25 mouse cellular contexts compared by ENCODE assay signal in genomic region chr4:43696561-43696960, GRCm38 (mm10). TPM values are rescaled to one million over a fixed set of nuclear protein-coding genes. Genes with fewer than 3 reads are reported as not detected.
DNase-seq lines count a peak whose midpoint lies in the region; ATAC-seq and TF ChIP-seq lines count a peak whose summit lies in the region.
"Had no signal": no experiment of that assay in that cellular context is flagged by ENCODE, and none has a peak within 500 bp of the region (broad histone marks: within the 10 kb centered on the region; RNA-seq: fewer than 3 reads in every experiment).

No protein-coding gene starts in this region.

- 0 out of 2 replicates have a peak, but pooled peaks have one; percentile 17 for TF ChIP-seq POLR2A in olfactory bulb, adult 2 months (IDR thresholded peaks at IDR 0.05; ENCODE audit: insufficient read depth, low read depth, low read length)

- no peak overlapping the region for H3K9ac ChIP-seq in forebrain, embryonic 13.5 days
- H3K9ac ChIP-seq in forebrain, embryonic 11.5 days (ENCODE audit: low read length), result no peak overlapping the region
- no peak overlapping the region for H3K9ac ChIP-seq in midbrain, postnatal 0 days (replicated peaks; ENCODE audit: low read length, poor library complexity, severe bottlenecking)
- no peak overlapping the region for H3K9ac ChIP-seq in midbrain, embryonic 16.5 days (ENCODE audit: low read depth, low read length)
- H3K9ac ChIP-seq in liver, postnatal 0 days (replicated peaks), result no peak overlapping the region
- H3K9ac ChIP-seq: lung, embryonic 14.5 days had no signal

- 0 out of 2 replicates have a peak, but pooled peaks have one; percentile 16 for ATAC-seq in forebrain, embryonic 13.5 days
- ATAC-seq in forebrain, embryonic 11.5 days (replicated peaks; ENCODE audit: low FRiP score), result no peak
- no peak for ATAC-seq in midbrain, postnatal 0 days (ENCODE audit: low FRiP score)
- ATAC-seq in midbrain, embryonic 16.5 days, result no peak
- no peak for ATAC-seq in liver, postnatal 0 days
- ATAC-seq: inflammation-experienced regulatory T-cells, adult 6 months had no signal

- no peaks in the 10 kb centered on the region for H3K27me3 ChIP-seq in forebrain, embryonic 13.5 days
- H3K27me3 ChIP-seq in forebrain, embryonic 11.5 days (ENCODE audit: control insufficient read depth, insufficient read depth, low read length), result no peaks in the 10 kb centered on the region
- no peaks in the 10 kb centered on the region for H3K27me3 ChIP-seq in midbrain, postnatal 0 days (ENCODE audit: insufficient read depth, low read length)
- no peaks in the 10 kb centered on the region for H3K27me3 ChIP-seq in midbrain, embryonic 16.5 days (ENCODE audit: control insufficient read depth, insufficient read depth, low read depth, low read length)
- no peaks in the 10 kb centered on the region for H3K27me3 ChIP-seq in liver, postnatal 0 days (ENCODE audit: insufficient read depth, low read length)

- no peak overlapping the region for H3K4me3 ChIP-seq in forebrain, embryonic 13.5 days
- H3K4me3 ChIP-seq in forebrain, embryonic 11.5 days (ENCODE audit: low read depth, low read length), result no peak overlapping the region
- H3K4me3 ChIP-seq in midbrain, postnatal 0 days (ENCODE audit: low read depth, low read length), result no peak overlapping the region
- H3K4me3 ChIP-seq in midbrain, embryonic 16.5 days (ENCODE audit: low read depth, low read length), result no peak overlapping the region
- H3K4me3 ChIP-seq in olfactory bulb, adult 2 months (ENCODE audit: insufficient read depth, low read depth, low read length), result no peak overlapping the region
- H3K4me3 ChIP-seq in liver, postnatal 0 days (ENCODE audit: low read depth, low read length), result no peak overlapping the region
- H3K4me3 ChIP-seq: embryonic facial prominence, embryonic 10.5 days; erythroblast, embryonic 14.5 days had no signal

- TF ChIP-seq CTCF in midbrain, postnatal 0 days (IDR thresholded peaks at IDR 0.05), result no peak
- no peak for TF ChIP-seq CTCF in olfactory bulb, adult 2 months (IDR thresholded peaks at IDR 0.05; ENCODE audit: insufficient read depth, low read depth, low read length)
- no peak for TF ChIP-seq CTCF in liver, postnatal 0 days (IDR thresholded peaks at IDR 0.05; ENCODE audit: low read depth)

- H3K27ac ChIP-seq in forebrain, embryonic 13.5 days, result no peak overlapping the region
- H3K27ac ChIP-seq in forebrain, embryonic 11.5 days (ENCODE audit: low read depth, low read length), result no peak overlapping the region
- H3K27ac ChIP-seq in midbrain, postnatal 0 days (ENCODE audit: low read depth, low read length), result no peak overlapping the region
- no peak overlapping the region for H3K27ac ChIP-seq in midbrain, embryonic 16.5 days (ENCODE audit: low read length)
- H3K27ac ChIP-seq in olfactory bulb, adult 2 months (ENCODE audit: insufficient read depth, low read depth, low read length), result no peak overlapping the region
- H3K27ac ChIP-seq in liver, postnatal 0 days (ENCODE audit: low read depth), result no peak overlapping the region
- H3K27ac ChIP-seq: embryonic facial prominence, embryonic 10.5 days; macrophage had no signal

- TF ChIP-seq EP300 in liver, postnatal 0 days (IDR thresholded peaks at IDR 0.05; ENCODE audit: low read depth), result no peak

- H3K4me2 ChIP-seq in forebrain, embryonic 13.5 days, result no peak overlapping the region
- no peak overlapping the region for H3K4me2 ChIP-seq in forebrain, embryonic 11.5 days (ENCODE audit: low read depth, low read length, severe bottlenecking)
- H3K4me2 ChIP-seq in midbrain, postnatal 0 days (ENCODE audit: low read depth, low read length, poor library complexity, severe bottlenecking), result no peak overlapping the region
- no peak overlapping the region for H3K4me2 ChIP-seq in midbrain, embryonic 16.5 days (ENCODE audit: low read length)
- no peak overlapping the region for H3K4me2 ChIP-seq in liver, postnatal 0 days (ENCODE audit: low read depth, low read length)
- H3K4me2 ChIP-seq: heart, embryonic 11.5 days; lung, embryonic 14.5 days had no signal

- no peak for DNase-seq in forebrain, embryonic 11.5 days (ENCODE audit: low spot score)
- peak; percentile 48 for DNase-seq in midbrain, postnatal 0 days (ENCODE audit: low spot score)
- DNase-seq in cerebellum, adult 9-10 months, result peak; percentile 66
- no peak for DNase-seq in liver, postnatal 0 days
- DNase-seq in ovary, postnatal 14 days (ENCODE audit: low spot score), result no peak
- DNase-seq: kidney, adult 8-10 months; kidney, postnatal 36 days; lung, embryonic 14.5 days; midbrain, embryonic 14.5 days had no signal

- WGBS in forebrain, embryonic 13.5 days, result 82% methylated on average over 13 of the region's 13 CpGs
- 92% methylated on average over 13 of the region's 13 CpGs for WGBS in forebrain, embryonic 11.5 days
- 92% methylated on average over 13 of the region's 13 CpGs for WGBS in midbrain, postnatal 0 days
- 87% methylated on average over 13 of the region's 13 CpGs for WGBS in midbrain, embryonic 16.5 days
- WGBS in olfactory bulb, adult 2 months, result 82% methylated on average over 13 of the region's 13 CpGs
- 84% methylated on average over 13 of the region's 13 CpGs for WGBS in liver, postnatal 0 days (ENCODE audit: insufficient replicate concordance)

- H3K36me3 ChIP-seq in forebrain, embryonic 13.5 days (ENCODE audit: poor library complexity, severe bottlenecking), result 0 out of 2 replicates have a peak, but pooled peaks cover 5% of the 10 kb centered on the region
- H3K36me3 ChIP-seq in forebrain, embryonic 11.5 days (ENCODE audit: control insufficient read depth, insufficient read depth, low read length), result no peaks in the 10 kb centered on the region
- H3K36me3 ChIP-seq in midbrain, postnatal 0 days (ENCODE audit: insufficient read depth, low read length), result no peaks in the 10 kb centered on the region
- H3K36me3 ChIP-seq in midbrain, embryonic 16.5 days (ENCODE audit: control insufficient read depth, insufficient read depth, low read length), result no peaks in the 10 kb centered on the region
- no peaks in the 10 kb centered on the region for H3K36me3 ChIP-seq in liver, postnatal 0 days (replicated peaks; ENCODE audit: insufficient read depth, low read length)
- H3K36me3 ChIP-seq: embryonic facial prominence, embryonic 10.5 days had no signal

- no peaks in the 10 kb centered on the region for H3K9me3 ChIP-seq in forebrain, embryonic 13.5 days (replicated peaks)
- no peaks in the 10 kb centered on the region for H3K9me3 ChIP-seq in forebrain, embryonic 11.5 days (ENCODE audit: control insufficient read depth, low read length)
- no peaks in the 10 kb centered on the region for H3K9me3 ChIP-seq in midbrain, postnatal 0 days (ENCODE audit: low read length)
- H3K9me3 ChIP-seq in midbrain, embryonic 16.5 days (replicated peaks; ENCODE audit: control insufficient read depth, low read length, poor library complexity, severe bottlenecking), result no peaks in the 10 kb centered on the region
- no peaks in the 10 kb centered on the region for H3K9me3 ChIP-seq in liver, postnatal 0 days (ENCODE audit: low read length)
- H3K9me3 ChIP-seq: embryonic facial prominence, embryonic 10.5 days had no signal

- no peaks in the 10 kb centered on the region for H3K4me1 ChIP-seq in forebrain, embryonic 13.5 days
- 0 out of 2 replicates have a peak, but pooled peaks cover 2% of the 10 kb centered on the region for H3K4me1 ChIP-seq in forebrain, embryonic 11.5 days (replicated peaks; ENCODE audit: control insufficient read depth, insufficient read depth, low read length)
- H3K4me1 ChIP-seq in midbrain, postnatal 0 days (ENCODE audit: insufficient read depth, low read length), result no peaks in the 10 kb centered on the region
- no peaks in the 10 kb centered on the region for H3K4me1 ChIP-seq in midbrain, embryonic 16.5 days (ENCODE audit: control insufficient read depth, insufficient read depth, low read length)
- no peaks in the 10 kb centered on the region for H3K4me1 ChIP-seq in olfactory bulb, adult 2 months (ENCODE audit: control insufficient read depth, insufficient read depth, low read length)
- peaks cover 11% of the 10 kb centered on the region for H3K4me1 ChIP-seq in liver, postnatal 0 days (ENCODE audit: insufficient read depth)

RNA-seq across cellular contexts. Expression of gene Olfr70, which starts 4.0 kb away (rescaled TPM):
- not detected in 2 replicates for polyA plus RNA-seq in forebrain, embryonic 13.5 days (2015; fragmentation: Nextera tagmentation; extraction: Ambion mirVana)
- not detected in 2 replicates for polyA plus RNA-seq in forebrain, embryonic 11.5 days (2014; fragmentation: Nextera tagmentation; extraction: Ambion mirVana)
- total RNA-seq in midbrain, postnatal 0 days (2014; rRNA removed), result 0.09 TPM in 1 of 2 replicates, not detected in the other
- not detected in 2 replicates for polyA plus RNA-seq in midbrain, postnatal 0 days (2015; fragmentation: Nextera tagmentation; extraction: Ambion mirVana)
- not detected in 2 replicates for polyA plus RNA-seq in midbrain, embryonic 16.5 days (2015; fragmentation: Nextera tagmentation; extraction: Ambion mirVana)
- polyA plus RNA-seq in olfactory bulb, adult 2 months (2012; ENCODE audit: insufficient read depth, insufficient read length, low replicate concordance, missing spikeins), result not detected in 2 replicates
- polyA plus RNA-seq in liver, postnatal 0 days (2015; fragmentation: Nextera tagmentation; extraction: Ambion mirVana), result not detected in 2 replicates
- total RNA-seq: gastrocnemius, postnatal 4 days; heart, postnatal 25 days; layer of hippocampus, postnatal 25 days; left cerebral cortex, postnatal 14 days; liver, adult 2 months had no signal
- polyA plus RNA-seq: erythroblast, embryonic 14.5 days; heart, embryonic 11.5 days; inflammation-experienced regulatory T-cells, adult 6 months; liver, adult 2 months; lung, embryonic 14.5 days; macrophage; midbrain, embryonic 14.5 days; spleen, adult 2 months; stomach, embryonic 16.5 days; thymus, postnatal 0 days had no signal

RNA-seq across cellular contexts. Expression of gene Olfr71, which starts 13.5 kb away (rescaled TPM):
- not detected in 2 replicates for polyA plus RNA-seq in forebrain, embryonic 13.5 days (2015; fragmentation: Nextera tagmentation; extraction: Ambion mirVana)
- not detected in 2 replicates for polyA plus RNA-seq in forebrain, embryonic 11.5 days (2014; fragmentation: Nextera tagmentation; extraction: Ambion mirVana)
- not detected in 2 replicates for total RNA-seq in midbrain, postnatal 0 days (2014; rRNA removed)
- not detected in 2 replicates for polyA plus RNA-seq in midbrain, postnatal 0 days (2015; fragmentation: Nextera tagmentation; extraction: Ambion mirVana)
- 0.06 TPM in 1 of 2 replicates, not detected in the other for polyA plus RNA-seq in midbrain, embryonic 16.5 days (2015; fragmentation: Nextera tagmentation; extraction: Ambion mirVana)
- polyA plus RNA-seq in olfactory bulb, adult 2 months (2012; ENCODE audit: insufficient read depth, insufficient read length, low replicate concordance, missing spikeins), result not detected in 2 replicates
- polyA plus RNA-seq in liver, postnatal 0 days (2015; fragmentation: Nextera tagmentation; extraction: Ambion mirVana), result not detected in 2 replicates
- total RNA-seq: gastrocnemius, postnatal 4 days; heart, postnatal 25 days; layer of hippocampus, postnatal 25 days; left cerebral cortex, postnatal 14 days; liver, adult 2 months had no signal
- polyA plus RNA-seq: embryonic facial prominence, embryonic 10.5 days; erythroblast, embryonic 14.5 days; heart, embryonic 11.5 days; inflammation-experienced regulatory T-cells, adult 6 months; liver, adult 2 months; lung, embryonic 14.5 days; macrophage; midbrain, embryonic 14.5 days; spleen, adult 2 months; stomach, embryonic 16.5 days; thymus, postnatal 0 days had no signal

RNA-seq across cellular contexts. Expression of gene Fam221b, which starts 27.6 kb away (rescaled TPM):
- polyA plus RNA-seq in forebrain, embryonic 13.5 days (2015; fragmentation: Nextera tagmentation; extraction: Ambion mirVana), result 2.1 and 2.9 TPM in 2 replicates
- 2.5 and 2.7 TPM in 2 replicates for polyA plus RNA-seq in forebrain, embryonic 11.5 days (2014; fragmentation: Nextera tagmentation; extraction: Ambion mirVana)
- 0.09 TPM in 1 of 2 replicates, not detected in the other for total RNA-seq in midbrain, postnatal 0 days (2014; rRNA removed)
- polyA plus RNA-seq in midbrain, postnatal 0 days (2015; fragmentation: Nextera tagmentation; extraction: Ambion mirVana), result 1.4 and 1.5 TPM in 2 replicates
- polyA plus RNA-seq in midbrain, embryonic 16.5 days (2015; fragmentation: Nextera tagmentation; extraction: Ambion mirVana), result 0.97 and 1.1 TPM in 2 replicates
- polyA plus RNA-seq in olfactory bulb, adult 2 months (2012; ENCODE audit: insufficient read depth, insufficient read length, low replicate concordance, missing spikeins), result not detected in 2 replicates
- 1.7 and 1.8 TPM in 2 replicates for polyA plus RNA-seq in liver, postnatal 0 days (2015; fragmentation: Nextera tagmentation; extraction: Ambion mirVana)
- total RNA-seq: liver, adult 2 months had no signal
- polyA plus RNA-seq: liver, adult 2 months; spleen, adult 2 months had no signal

RNA-seq across cellular contexts. Expression of gene Tmem8b, which starts 27.8 kb away (rescaled TPM):
- polyA plus RNA-seq in forebrain, embryonic 13.5 days (2015; fragmentation: Nextera tagmentation; extraction: Ambion mirVana), result 12.1 and 13.8 TPM in 2 replicates
- 5.2 and 6.4 TPM in 2 replicates for polyA plus RNA-seq in forebrain, embryonic 11.5 days (2014; fragmentation: Nextera tagmentation; extraction: Ambion mirVana)
- total RNA-seq in midbrain, postnatal 0 days (2014; rRNA removed), result 28.7 and 30.0 TPM in 2 replicates
- polyA plus RNA-seq in midbrain, postnatal 0 days (2015; fragmentation: Nextera tagmentation; extraction: Ambion mirVana), result 9.3 and 13.7 TPM in 2 replicates
- polyA plus RNA-seq in midbrain, embryonic 16.5 days (2015; fragmentation: Nextera tagmentation; extraction: Ambion mirVana), result 14.9 and 15.8 TPM in 2 replicates
- not detected in 2 replicates for polyA plus RNA-seq in olfactory bulb, adult 2 months (2012; ENCODE audit: insufficient read depth, insufficient read length, low replicate concordance, missing spikeins)
- polyA plus RNA-seq in liver, postnatal 0 days (2015; fragmentation: Nextera tagmentation; extraction: Ambion mirVana), result 0.29 and 0.33 TPM in 2 replicates

RNA-seq across cellular contexts. Expression of gene Hrct1, which starts 30.4 kb away (rescaled TPM):
- 0.30 and 0.48 TPM in 2 replicates for polyA plus RNA-seq in forebrain, embryonic 13.5 days (2015; fragmentation: Nextera tagmentation; extraction: Ambion mirVana)
- not detected in 2 replicates for polyA plus RNA-seq in forebrain, embryonic 11.5 days (2014; fragmentation: Nextera tagmentation; extraction: Ambion mirVana)
- 1.1 TPM in 2 replicates for total RNA-seq in midbrain, postnatal 0 days (2014; rRNA removed)
- 0.72 and 1.1 TPM in 2 replicates for polyA plus RNA-seq in midbrain, postnatal 0 days (2015; fragmentation: Nextera tagmentation; extraction: Ambion mirVana)
- 0.29 and 0.34 TPM in 2 replicates for polyA plus RNA-seq in midbrain, embryonic 16.5 days (2015; fragmentation: Nextera tagmentation; extraction: Ambion mirVana)
- not detected in 2 replicates for polyA plus RNA-seq in olfactory bulb, adult 2 months (2012; ENCODE audit: insufficient read depth, insufficient read length, low replicate concordance, missing spikeins)
- polyA plus RNA-seq in liver, postnatal 0 days (2015; fragmentation: Nextera tagmentation; extraction: Ambion mirVana), result 0.40 and 0.50 TPM in 2 replicates
- polyA plus RNA-seq: embryonic facial prominence, embryonic 10.5 days; erythroblast, embryonic 14.5 days; inflammation-experienced regulatory T-cells, adult 6 months; macrophage had no signal

Comparison
In these comparisons a context has a peak if more than half of its experiments do, and no peak if none do; other contexts are left out.
1. DNase-seq: peak in midbrain, postnatal 0 days (single experiment) and cerebellum, adult 9-10 months (single experiment); none in forebrain, embryonic 11.5 days (single experiment), liver, postnatal 0 days (single experiment) and ovary, postnatal 14 days (single experiment).